Mouse (Mus musculus): ENCODE results near the gene Map3k7cl.

DNA sequence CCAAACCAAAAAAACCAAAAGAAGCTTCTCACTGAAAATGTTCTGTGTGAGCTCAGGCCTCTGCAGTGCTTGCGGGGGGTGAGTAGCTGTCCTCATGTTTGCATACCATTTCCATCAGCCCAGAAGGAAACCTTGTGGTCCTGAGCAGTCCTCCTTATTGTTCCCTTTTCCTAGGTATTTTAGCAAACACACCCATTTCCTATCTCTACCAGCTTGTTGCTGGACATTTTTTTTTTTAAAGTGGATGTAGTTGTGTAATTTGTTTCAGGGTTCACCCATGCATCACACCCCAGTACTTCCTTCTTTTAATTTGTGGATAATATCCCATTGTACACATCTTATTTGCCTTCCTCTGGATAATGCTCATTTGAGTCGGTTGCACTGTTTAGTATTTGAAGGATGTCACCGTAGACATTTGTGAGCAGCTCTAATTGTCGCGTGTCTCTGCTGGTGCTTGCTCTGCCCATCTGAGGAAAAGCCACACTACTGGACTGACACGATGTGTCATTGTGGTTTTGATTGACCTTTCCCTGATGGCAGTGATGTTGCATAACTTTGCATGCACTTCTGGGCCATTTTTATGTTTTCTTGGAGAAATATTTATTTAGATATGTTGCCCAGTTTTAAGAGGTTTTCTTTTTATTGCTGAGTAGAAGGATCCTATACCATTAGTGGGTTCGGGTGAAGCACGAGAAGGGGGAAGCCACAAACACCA is 32.6 kb downstream of the Map3k7cl start:
- TF ChIP-seq TBP (conservative IDR thresholded peaks at IDR 0.05; ENCODE audit: low read depth, low read length) (no peak), ZC3H11A (IDR thresholded peaks at IDR 0.05; ENCODE audit: low read depth, low read length) (no peak), CTCF (conservative IDR thresholded peaks at IDR 0.05 in 1 of 2, IDR thresholded peaks at IDR 0.05 in 1 of 2; ENCODE audit: low read depth in 2 of 2, low read length in 2 of 2) (no peak), CHD1 (IDR thresholded peaks at IDR 0.05; ENCODE audit: low read depth, low read length) (no peak), TCF12 (IDR thresholded peaks at IDR 0.05; ENCODE audit: low read depth, low read length) (no peak), MAX (IDR thresholded peaks at IDR 0.05; ENCODE audit: low read length) (no peak), POLR2A (IDR thresholded peaks at IDR 0.05; ENCODE audit: low read depth, low read length) (no peak), MXI1 (IDR thresholded peaks at IDR 0.05; ENCODE audit: low read depth, low read length) (no peak)
